Mouse (Mus musculus) kidney, postnatal 14 days (tissue): ENCODE measurements at regions not wholly inside any gene's neighbourhood (a gene's known extent, or its start where the extent isn't known, plus 50 kb on each side); places are given as distances from the start of the nearest gene placed in this dataset.

Source experiments
- DNase-seq: peaks from one replicate; pipeline ENCODE4 v3.0.0; 2022; ENCODE audit warnings: mixed read lengths

DNA sequence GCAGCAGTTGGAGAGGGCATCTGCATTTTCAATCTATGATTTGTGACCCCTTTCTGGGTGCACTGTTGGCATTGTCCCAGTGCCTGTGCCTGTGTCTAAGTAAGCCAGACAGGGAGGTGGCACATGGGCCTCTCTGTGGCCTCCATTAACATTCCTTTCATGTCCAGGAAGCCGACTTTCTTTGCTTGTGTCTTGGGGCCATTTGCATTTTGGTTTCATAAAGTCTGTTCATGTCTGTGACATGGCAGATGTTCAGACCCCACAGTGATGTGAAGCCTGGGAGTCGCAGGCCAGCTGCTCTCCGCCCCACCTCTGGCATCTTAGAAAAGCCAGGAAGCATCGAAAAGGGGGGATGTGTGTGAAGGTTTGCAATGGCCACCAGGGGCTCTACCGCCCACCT lies 153.1 kb downstream of the Kif26a start:
- no peak for DNase-seq

DNA sequence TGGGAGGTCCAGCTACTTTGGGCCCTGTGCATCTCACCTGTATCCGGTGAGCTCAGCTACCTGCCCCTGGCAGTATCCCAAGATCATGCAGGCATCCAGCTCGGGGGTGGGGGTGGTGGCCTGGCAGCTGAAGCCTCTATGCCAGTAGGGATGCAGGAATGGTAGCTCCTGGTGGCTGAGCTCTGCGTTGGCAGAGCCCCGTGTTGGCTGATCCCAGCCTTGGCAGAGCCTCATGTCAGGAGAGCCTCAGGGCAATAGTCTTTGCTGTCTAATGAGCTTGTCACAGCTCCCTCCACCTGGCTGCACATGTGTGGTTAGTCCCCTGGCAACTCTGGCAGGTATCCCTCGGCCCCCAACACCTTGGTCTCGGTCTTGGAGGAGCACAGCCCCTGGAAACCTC lies 153.6 kb downstream of the Kif26a start:
- no peak for DNase-seq

DNA sequence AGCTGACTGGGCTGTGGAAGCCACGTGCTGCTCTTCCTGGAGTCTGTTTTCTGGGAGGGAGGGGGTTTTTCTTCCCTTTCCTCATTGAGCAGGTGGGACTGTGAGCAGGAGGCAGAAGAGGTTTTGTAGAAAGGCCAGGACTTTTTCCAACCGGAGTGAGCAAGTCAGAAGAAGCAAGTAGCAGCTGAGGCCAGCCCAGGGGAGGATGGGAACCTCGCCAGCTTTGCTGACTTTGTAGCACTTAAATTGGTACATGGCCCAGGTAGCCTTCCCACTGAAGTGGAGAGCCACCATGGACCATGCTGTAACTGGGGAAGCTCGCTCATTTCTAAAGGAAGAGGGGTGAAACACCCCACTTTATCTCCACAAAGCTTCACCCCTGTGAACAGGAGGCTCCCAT lies 154.1 kb downstream of the Kif26a start:
- peak; percentile 57 for DNase-seq

DNA sequence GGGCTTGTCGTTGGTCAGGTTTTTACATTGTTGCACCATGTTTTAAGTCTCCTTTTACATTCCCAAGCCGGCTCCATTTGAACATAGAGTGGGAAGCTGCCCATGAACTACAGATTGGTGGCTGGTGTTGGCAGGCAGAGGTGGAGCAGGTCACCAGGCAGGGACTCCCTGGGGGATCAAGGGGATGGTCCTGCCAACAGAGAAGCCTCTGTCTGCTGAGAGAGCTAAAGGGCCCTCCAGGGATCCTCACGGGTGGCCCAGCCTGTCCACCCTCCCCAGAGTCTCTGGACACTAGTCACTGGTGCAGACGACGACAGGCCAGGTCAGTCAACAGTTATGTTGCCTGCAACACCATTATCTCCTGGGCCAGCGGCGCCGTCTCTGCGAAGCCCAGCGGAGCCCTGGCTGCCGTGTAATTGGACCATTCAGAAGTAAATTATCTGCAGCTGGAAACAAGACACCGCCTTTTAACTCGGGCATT lies 155.4 kb downstream of the Kif26a start:
- DNase-seq, result no peak

DNA sequence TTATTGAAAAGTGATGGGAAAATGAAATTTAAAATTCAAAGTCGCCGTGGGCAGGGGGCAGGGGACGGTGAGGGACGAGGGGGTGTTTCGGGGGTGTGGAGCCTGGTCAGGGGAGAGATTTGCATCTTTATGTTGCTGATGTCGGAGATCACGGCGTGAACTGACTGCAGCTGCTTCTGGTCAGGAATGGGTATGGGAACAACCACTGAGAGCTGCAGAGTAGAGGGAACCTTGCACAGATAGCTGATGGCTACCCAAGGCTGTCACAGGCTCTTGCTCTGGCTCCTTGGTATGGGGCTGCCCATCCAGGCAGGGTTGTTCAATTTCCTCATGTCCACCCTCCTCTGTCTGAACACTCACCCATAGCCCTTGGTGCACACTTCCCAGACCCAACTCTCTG lies 155.9 kb downstream of the Kif26a start:
- DNase-seq, result no peak

DNA sequence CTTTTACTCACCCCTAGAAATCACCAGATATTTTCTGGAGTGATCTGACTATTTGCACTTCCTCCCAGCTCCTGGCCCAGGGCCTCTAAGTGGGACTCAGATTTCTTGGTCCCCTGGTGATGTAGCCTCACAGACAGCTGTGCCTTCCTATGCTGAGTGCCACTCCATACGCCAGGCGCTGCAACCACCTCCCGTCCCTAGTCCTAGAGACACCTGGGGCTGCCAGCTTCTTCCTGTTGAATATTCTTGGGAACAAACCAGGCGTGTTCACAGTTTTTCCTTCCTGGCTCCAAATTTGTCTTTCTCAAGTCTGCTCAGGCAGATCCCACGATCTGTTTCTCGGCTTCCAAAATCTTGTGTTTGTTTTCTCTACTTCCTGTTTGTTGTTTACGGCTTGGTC lies 160.2 kb downstream of the Kif26a start:
- DNase-seq, result no peak

DNA sequence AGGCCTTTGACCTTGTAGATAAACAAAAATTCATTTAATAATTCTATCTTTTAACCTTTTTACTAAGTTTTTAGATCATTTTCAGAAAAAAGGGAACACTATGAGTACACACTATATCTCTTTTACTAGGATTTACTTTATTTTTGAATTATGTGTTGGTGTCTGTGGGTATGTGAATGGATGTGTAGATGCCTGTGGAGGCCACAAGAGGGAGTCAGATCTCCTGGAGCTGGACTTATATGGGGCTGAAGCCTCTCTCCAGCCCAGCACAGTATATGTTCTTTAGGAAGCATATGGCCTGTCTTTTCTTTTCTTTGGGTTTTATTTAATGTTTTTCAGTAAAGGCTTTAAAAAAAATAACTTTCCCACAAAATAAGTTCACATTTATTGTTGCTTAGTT lies 162.0 kb downstream of the Kif26a start:
- no peak for DNase-seq

DNA sequence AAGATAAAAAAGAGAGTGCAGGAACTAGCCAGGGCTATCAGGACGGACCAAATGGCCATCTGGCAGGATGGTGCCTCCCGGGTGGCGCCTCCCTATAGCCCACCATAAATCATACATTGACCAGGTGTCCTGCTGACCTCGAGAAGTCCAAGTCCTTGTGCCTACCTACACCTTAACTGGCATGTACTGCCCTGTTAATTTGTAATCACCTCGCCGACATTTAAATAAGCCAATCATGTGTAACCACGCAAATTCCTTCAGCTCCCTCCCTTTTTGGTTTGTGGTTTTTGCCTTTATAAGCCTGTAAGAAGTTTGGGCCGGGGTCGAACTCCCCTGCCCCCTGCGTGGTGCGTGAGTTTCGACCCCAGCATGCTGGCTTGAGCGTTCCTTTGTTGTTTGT lies 163.1 kb downstream of the Kif26a start:
- DNase-seq, result peak; percentile 33

DNA sequence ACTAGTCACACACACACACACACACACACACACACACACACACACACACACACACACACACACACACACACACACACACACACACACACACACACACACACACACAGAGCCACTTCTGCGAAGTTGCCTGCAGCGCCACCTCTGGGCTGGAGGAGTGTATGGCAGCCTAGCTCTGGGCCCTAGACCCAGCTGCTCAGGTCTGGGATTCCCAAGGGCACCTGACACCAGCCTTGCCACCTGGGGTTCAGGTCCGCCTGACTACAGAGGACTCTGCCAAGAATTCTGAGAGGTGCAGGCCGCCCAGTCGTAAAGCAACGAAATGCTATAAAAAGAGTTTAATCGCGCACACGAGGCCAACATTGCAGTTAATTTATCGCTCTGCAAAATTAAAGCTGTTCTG lies 163.8 kb downstream of the Kif26a start:
- peak; percentile 45 for DNase-seq

DNA sequence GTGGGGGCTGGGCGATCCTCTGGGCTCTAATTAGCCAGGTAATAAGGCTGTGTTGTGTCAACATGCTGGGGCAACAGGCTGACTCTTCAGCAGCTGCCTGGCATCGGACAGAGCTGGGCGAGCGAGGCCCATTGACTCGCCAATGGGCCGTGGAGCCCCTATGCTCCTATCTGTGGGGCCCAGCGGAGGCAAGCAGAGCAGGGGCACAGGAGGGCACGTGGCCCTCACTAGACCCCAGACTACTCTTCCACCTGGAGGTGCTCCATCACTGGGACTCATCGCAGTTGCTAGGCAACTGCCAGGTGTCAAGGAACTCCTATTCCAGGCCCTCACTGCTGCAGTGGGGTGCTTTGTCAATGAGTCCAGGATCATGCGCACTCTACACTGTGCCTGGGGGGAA lies 164.7 kb downstream of the Kif26a start:
- DNase-seq, result no peak

DNA sequence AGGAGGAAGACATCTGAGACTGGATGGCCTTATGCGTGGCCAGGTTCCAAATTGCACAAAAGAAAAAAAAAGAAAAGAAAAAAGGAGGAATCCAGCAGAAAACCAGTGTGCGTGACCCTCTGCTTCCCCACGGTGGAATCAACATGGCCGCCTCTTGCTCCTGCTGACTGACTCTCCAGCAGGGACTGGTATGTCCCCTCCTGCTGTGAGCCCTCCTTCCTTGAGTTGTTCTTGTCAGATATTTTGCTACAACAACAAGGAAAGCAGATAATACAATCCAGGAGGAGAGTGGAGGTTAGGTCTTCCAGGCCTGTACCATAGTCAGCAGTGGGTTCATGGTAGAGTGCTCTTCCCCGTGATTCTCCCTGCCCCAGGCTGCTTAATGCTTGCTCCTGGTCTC lies 168.8 kb downstream of the Kif26a start:
- no peak for DNase-seq

DNA sequence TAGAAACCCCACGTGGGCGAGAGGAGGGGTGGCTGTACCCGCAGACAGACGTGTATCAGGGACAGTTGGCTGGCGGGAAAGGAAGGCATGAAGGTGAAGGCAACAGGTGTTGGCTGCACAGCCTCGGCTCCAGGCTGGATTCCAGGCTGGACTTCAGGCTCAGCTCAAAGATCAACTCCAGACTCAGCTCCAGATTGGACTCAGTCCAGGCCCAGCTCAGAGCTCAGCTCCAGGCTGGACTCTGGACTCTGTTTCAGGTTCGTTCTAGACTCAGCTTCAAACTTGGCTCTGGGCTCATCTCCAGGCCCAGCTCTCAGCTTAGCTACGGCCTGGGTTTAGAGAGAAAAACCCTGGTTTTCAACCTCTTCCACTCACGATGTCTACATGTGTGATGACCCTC lies 171.2 kb downstream of the Kif26a start:
- peak; percentile 76 for DNase-seq

DNA sequence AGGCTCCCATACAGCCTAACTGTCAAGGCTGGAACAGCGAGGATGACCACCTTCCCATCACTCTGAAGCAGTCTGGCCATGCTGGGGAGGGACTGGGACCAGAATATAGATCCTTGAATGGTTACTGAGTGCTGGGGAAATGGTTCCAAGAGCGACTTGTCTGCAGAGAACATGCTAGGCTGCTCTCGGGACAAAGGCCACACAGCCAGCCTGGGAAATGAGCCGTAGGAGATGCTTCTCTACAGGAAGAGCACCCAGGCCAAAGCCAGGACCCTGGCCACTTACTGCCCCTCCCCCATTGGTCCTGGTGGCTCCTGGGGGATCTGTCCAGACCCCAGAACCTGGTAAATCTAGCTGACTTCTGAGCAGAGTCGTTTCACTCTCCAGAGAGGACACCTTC lies 170.8 kb upstream of the A530016L24Rik start:
- DNase-seq, result no peak

DNA sequence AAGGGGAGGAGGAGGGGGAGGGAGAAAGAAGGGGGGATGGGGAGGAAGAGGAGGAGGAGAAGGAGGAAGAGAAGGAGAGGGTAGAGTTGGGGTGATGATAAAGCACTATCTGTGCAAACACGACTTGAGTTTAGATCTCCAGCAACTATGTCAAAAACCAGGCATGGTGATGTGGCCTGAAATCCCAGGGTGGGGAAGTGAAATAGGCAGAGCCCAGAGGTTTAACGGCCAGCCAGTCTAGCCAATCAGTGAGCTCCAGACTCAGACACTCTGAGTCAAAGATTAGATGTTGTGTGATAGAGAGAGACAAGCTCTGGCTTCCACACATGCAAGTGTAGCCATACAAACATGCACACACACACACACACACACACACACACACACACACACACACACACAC lies 167.1 kb upstream of the A530016L24Rik start:
- DNase-seq, result no peak

DNA sequence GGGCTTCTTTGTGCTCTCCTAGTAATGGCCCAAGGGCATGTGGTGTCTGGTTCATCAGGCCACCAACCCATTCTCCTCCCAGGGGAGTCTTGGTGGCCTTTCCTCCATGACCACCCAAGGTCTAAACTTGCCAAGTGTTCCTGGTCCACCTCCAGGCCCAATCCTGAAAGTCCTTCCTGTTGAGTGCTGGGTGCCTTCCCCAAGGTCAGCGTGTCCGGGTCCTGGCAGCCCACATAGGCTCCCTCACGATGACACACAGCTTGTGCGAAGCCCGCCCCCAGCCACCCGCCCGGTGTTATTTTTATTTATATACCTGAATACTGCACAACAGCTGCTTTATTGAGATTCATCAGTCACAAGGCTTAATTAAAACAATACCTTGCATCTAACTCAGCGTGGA lies 161.8 kb upstream of the A530016L24Rik start:
- DNase-seq, result no peak

DNA sequence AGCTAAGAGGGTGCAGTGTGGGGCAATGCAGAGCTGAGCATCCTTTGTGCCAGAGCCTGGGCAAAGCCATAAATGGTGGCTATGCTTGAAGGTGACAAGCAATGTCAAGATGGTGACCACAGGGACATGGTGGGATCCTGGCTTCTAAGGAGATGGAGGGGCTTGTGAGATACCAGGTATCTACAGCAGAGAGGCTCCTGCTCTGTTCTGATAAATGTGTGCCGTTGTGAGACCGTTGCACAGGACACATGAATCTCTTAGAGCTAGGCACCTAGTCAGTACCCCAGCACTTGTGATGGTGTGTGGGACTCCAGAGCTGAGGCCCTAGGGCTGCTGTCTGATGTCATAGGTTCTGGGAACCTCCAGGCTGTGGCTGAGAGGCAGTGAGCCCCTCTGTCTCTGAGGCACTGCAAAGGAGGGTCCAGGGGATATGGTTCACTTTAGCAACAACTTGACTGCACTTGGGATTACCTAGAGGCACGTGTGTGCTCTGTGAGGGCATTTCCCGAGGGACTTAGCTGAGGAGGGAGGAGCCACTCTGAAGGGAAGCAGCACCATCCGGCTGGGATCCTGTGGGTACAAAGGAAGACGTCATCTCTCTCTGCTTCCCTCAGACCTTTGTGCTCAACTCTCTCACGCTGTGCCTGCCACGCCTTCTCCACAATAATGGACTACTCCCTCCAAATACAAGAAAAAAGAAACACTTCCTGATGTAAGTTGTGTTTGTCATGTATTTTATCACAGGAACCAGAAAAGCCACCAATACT lies 160.3 kb upstream of the A530016L24Rik start:
- DNase-seq, result peak; percentile 38

DNA sequence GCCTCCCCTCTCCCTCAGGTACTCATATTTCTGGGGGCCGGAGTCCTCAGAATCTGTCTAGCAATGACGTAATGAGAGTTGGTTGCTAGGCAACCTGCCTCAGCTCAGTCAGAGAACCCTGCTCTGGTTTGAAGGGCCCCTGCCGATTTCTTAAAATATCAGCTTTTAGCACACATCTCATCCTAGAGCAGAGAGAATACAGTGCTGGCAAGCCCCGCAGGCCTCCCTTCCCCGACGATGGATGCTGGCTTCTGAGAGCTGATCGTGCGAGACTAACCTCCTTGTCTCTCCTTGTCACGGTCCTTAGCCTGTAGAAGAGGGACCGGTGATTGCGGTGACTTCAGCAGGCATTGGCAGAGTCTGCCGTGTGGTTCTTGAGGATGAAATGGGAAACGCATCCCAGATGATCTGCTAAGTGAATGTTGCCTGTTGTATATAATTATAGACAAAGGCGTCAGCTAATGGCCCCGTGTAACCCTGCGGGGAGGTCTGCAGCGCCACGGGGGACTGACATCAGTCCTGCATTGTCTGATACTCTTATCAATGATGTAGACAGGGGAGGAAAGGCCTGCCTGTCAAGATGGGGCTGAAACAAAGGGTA lies 159.4 kb upstream of the A530016L24Rik start:
- no peak for DNase-seq

DNA sequence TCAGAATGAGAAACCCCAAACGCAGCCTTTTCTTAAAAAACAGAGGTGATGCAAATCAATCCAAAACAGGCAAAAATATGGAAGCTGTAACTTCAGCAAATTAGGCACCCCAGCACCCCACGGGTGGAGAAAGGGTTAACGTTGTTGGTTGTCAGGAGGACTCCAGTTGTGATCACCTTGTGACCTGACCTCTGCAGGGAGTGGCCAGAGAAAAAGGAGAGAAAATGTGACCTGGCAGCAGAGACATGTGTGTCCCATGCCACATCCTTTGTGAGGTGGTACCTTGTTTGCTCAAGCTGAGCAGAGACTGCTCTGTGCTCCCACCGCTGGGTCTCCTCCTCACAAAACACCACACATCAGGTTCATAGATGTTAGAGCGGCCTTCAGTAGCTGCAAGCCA lies 158.7 kb upstream of the A530016L24Rik start:
- DNase-seq, result no peak

DNA sequence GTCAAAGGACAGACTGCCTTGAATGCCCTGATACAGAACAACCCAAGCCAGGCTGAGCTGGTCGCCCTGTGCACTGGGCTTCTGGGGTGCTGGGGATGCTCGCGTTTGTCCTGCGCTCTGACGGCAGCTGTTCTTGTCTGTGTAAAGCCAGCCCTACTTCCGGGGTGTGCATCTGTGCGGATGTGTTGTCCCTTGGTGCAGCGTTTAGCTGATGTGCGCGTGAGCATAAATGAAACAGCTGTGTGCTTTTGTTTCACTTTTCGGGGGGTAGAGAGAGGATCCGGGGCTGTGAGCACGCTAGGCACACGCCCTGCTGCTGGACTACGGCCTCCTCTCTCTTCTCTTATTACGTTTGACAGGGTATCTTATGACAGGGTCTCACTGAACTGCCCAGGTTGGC lies 158.2 kb upstream of the A530016L24Rik start:
- DNase-seq, result no peak

DNA sequence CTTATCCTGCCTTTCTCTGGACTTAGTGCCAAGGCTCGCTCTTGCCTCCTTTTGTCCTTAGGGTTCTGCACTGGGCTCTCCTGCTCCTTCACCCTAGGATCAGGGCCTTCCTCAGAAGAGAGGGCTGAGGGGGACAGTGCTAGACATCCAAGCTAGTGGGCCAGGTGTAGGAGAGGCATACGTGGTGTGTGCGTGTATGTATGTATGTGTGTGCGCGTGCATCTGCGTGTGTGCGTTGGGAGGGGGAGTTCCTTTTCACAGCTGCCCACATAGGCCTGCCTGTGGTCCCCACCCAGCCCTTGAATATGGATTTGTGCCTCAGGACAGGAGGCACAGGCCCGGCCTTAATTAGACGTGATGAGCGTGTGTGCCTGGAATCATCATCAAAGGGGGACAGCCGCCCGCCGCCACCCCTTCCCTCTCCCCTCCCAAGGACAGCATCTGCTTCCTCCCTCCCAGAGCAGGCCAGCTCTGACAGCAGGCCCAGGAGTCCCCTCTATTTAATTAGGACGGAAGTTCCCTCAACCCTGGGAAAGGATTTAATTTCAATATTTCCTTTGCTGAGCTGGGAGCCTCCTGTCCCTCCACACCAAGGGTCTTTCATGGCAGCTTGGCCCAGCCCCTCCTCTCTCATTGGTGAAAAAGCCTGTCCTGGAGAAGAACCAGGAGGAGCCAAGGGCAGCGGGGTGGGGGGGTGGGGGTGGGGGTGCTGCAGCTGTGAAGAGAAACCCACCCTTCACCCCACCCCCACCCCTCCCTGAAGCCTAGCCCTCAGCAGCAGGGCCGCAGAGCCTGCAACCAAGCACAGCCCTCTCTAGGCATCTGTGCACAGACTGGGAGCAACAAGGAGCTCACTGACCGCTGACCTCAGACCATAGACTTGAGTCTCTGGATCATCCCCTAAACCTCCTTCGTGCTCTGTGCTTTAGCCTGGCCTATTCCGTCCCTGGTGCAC lies 155.8 kb upstream of the A530016L24Rik start:
- DNase-seq, result peak; percentile 38

DNA sequence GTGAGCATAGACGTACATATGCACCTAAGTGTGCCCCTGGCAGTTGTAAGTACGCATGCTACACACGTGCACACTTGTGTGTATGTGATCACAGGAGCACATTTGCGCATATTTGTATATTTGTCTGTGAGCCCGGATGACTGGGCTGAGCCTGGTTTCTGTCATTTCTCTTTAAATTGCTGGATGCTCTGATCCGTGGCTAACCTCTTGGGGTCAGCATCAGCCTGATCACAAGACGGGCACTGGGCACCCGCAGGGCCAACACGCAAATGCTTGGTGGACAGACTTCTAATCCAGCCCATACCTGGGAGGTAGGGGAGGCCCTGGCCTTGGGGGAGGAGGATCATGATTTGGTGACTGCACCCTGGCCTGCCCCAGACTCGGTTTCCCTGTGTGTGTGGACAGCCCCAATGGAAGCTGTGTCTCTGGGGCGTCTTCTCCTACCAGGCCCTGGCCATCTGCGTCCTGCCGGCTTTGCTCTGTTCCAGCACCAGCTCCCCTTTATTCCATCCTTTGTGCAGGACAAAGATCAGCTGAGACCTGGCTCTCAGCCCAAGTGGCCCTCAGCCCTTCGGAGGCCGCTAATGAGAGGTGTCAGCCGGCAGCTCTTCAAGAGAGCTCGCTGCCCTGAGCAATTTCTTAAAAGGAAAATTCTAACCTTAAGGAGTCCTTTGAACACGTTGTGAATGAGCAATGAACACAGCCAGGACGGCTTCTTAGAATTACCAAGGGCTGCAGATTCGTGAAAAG lies 155.0 kb upstream of the A530016L24Rik start:
- peak; percentile 68 for DNase-seq

DNA sequence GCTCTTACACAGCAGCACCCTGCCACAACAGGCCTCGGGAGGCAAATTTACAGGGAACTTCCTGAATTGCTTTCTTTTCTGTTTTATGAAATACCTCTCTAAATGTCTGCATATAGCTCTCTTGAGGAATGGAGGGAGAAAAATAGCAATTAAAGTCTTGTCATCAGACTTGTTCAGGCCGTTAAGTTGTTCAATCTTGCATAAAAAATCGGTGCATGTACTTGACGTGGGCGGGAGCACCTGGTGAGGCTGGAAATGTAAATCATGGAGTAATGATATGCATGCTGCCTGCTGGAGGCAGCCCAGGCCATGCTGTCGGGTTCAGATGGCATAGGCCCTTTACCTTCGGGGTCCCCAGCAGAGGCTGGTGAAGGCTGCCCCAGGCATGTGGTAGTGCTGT lies 153.6 kb upstream of the A530016L24Rik start:
- DNase-seq, result no peak
